In the genomic region with DNA sequence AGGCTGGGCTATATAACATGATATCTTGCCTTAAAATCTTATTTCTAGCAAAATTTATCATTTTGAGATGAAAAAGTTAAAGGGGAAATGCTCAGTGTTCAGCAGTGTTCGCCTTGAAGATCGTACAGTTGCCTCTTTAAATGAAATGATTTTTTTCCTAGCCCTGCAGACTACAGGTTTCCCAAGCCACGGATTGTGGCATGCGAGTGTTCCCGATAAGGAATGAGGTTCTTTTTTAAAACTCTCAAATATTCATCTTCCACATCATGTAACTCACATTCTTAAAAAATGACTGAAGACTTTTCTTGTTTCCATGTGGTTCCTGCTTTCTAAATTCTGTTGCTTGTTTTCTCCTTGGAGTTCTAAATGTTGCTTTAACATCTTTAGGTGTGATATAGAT, we compare ENCODE assay signal across 24 mouse cellular contexts.
DNase-seq lines count a peak whose midpoint lies in the region; ATAC-seq and TF ChIP-seq lines count a peak whose summit lies in the region.
"Had no signal": no experiment of that assay in that cellular context is flagged by ENCODE, and none has a peak within 500 bp of the region (broad histone marks: within the 10 kb centered on the region; RNA-seq: fewer than 3 reads in every experiment).

No protein-coding gene starts in this region.

- H3K9me3 ChIP-seq in forebrain, embryonic 16.5 days (ENCODE audit: control insufficient read depth, low read length), result no peaks in the 10 kb centered on the region
- H3K9me3 ChIP-seq in forebrain, embryonic 10.5 days, result no peaks in the 10 kb centered on the region
- H3K9me3 ChIP-seq: embryonic facial prominence, embryonic 10.5 days; embryonic facial prominence, embryonic 13.5 days; hindbrain, embryonic 12.5 days; hindbrain, embryonic 15.5 days had no signal

- peak overlapping the region; percentile 63 for H3K27ac ChIP-seq in forebrain, embryonic 16.5 days (ENCODE audit: low read length)
- no peak overlapping the region for H3K27ac ChIP-seq in forebrain, embryonic 10.5 days
- H3K27ac ChIP-seq in layer of hippocampus, adult 2 months, result peak overlapping the region; percentile 93
- peak overlapping the region; percentile 81 for H3K27ac ChIP-seq in cortical plate, adult 2 months (ENCODE audit: insufficient read depth, low read length)
- H3K27ac ChIP-seq: embryonic facial prominence, embryonic 10.5 days; embryonic facial prominence, embryonic 13.5 days; gastrocnemius, adult 2 months; hindbrain, embryonic 12.5 days; hindbrain, embryonic 15.5 days had no signal

- no peaks in the 10 kb centered on the region for H3K27me3 ChIP-seq in forebrain, embryonic 16.5 days (replicated peaks; ENCODE audit: control insufficient read depth, insufficient read depth, low read length)
- no peaks in the 10 kb centered on the region for H3K27me3 ChIP-seq in forebrain, embryonic 10.5 days (ENCODE audit: poor library complexity, severe bottlenecking)
- H3K27me3 ChIP-seq: CH12.LX; embryonic facial prominence, embryonic 13.5 days; hindbrain, embryonic 12.5 days; hindbrain, embryonic 15.5 days had no signal

- no peak overlapping the region for H3K9ac ChIP-seq in forebrain, embryonic 16.5 days (replicated peaks; ENCODE audit: low read depth, low read length)
- H3K9ac ChIP-seq: embryonic facial prominence, embryonic 13.5 days; hindbrain, embryonic 12.5 days; hindbrain, embryonic 15.5 days had no signal

- H3K4me2 ChIP-seq in forebrain, embryonic 16.5 days (ENCODE audit: low read length), result no peak overlapping the region
- H3K4me2 ChIP-seq: embryonic facial prominence, embryonic 13.5 days; heart, embryonic 11.5 days; hindbrain, embryonic 12.5 days; hindbrain, embryonic 15.5 days had no signal

- peaks cover 6% of the 10 kb centered on the region for H3K4me1 ChIP-seq in forebrain, embryonic 16.5 days (replicated peaks; ENCODE audit: control insufficient read depth, insufficient read depth, low read length)
- peaks cover 12% of the 10 kb centered on the region for H3K4me1 ChIP-seq in forebrain, embryonic 10.5 days
- H3K4me1 ChIP-seq in cortical plate, adult 2 months (ENCODE audit: control insufficient read depth, insufficient read depth, low read length), result peaks cover 2% of the 10 kb centered on the region; the same call in 1 of the 2 replicates
- H3K4me1 ChIP-seq: embryonic facial prominence, embryonic 13.5 days had no signal

- no peak for DNase-seq in forebrain, embryonic 10.5 days (ENCODE audit: extremely low spot score, low spot score)
- no peak for DNase-seq in layer of hippocampus, adult 2 months (ENCODE audit: low spot score in 2 of 2)
- DNase-seq in layer of hippocampus, adult 11-12 months (ENCODE audit: low spot score), result no peak
- peak; percentile 41 to 66 for DNase-seq in right cerebral cortex, postnatal 10 days (ENCODE audit: low spot score in 2 of 2)
- no peak for DNase-seq in right cerebral cortex, adult 18-20 months
- DNase-seq: B cell, adult 2 months; cerebellum, adult 11 months; cerebellum, adult 2 months; cerebellum, adult 9-11 months; cerebellum, postnatal 25 days; gastrocnemius, adult 2 months; gastrocnemius, postnatal 14 days; heart, adult 11 months had no signal

- no peak for ATAC-seq in forebrain, embryonic 16.5 days
- ATAC-seq: Patski had no signal

- WGBS in forebrain, embryonic 16.5 days, result 66% methylated on average over 5 of the region's 5 CpGs
- 92% methylated on average over 5 of the region's 5 CpGs for WGBS in forebrain, embryonic 10.5 days

- H3K36me3 ChIP-seq in forebrain, embryonic 16.5 days (ENCODE audit: control insufficient read depth, insufficient read depth), result no peaks in the 10 kb centered on the region
- H3K36me3 ChIP-seq in forebrain, embryonic 10.5 days (replicated peaks), result no peaks in the 10 kb centered on the region
- H3K36me3 ChIP-seq: embryonic facial prominence, embryonic 10.5 days; embryonic facial prominence, embryonic 13.5 days; G1E; hindbrain, embryonic 12.5 days; hindbrain, embryonic 15.5 days had no signal

- TF ChIP-seq POLR2A in cortical plate, adult 2 months (IDR thresholded peaks at IDR 0.05; ENCODE audit: extremely low read depth, insufficient read depth, low read length), result no peak

- no peak overlapping the region for H3K4me3 ChIP-seq in forebrain, embryonic 16.5 days (replicated peaks; ENCODE audit: low read length)
- no peak overlapping the region for H3K4me3 ChIP-seq in forebrain, embryonic 10.5 days
- H3K4me3 ChIP-seq in layer of hippocampus, adult 2 months, result no peak overlapping the region
- no peak overlapping the region for H3K4me3 ChIP-seq in cortical plate, adult 2 months (ENCODE audit: insufficient read depth, low read length)
- H3K4me3 ChIP-seq: embryonic facial prominence, embryonic 10.5 days; embryonic facial prominence, embryonic 13.5 days; erythroblast, embryonic 14.5 days; gastrocnemius, adult 2 months; hindbrain, embryonic 12.5 days; hindbrain, embryonic 15.5 days had no signal

- TF ChIP-seq CTCF in layer of hippocampus, adult 2 months (conservative IDR thresholded peaks at IDR 0.05), result no peak
- no peak for TF ChIP-seq CTCF in cortical plate, adult 2 months (IDR thresholded peaks at IDR 0.05; ENCODE audit: extremely low read depth, insufficient read depth, low read length)

Comparison
In these comparisons a context has a peak if more than half of its experiments do, and no peak if none do; other contexts are left out.
1. DNase-seq: peak in right cerebral cortex, postnatal 10 days (2 of 2); none in forebrain, embryonic 10.5 days (single experiment), layer of hippocampus, adult 2 months (0 of 2), layer of hippocampus, adult 11-12 months (single experiment) and right cerebral cortex, adult 18-20 months (single experiment).